Mouse (Mus musculus) cerebellum, postnatal 36 days (tissue): ENCODE results near the gene 1110051M20Rik.
A peak's percentile ranks its signal among the peaks of the same experiment; 100 is the strongest.

Experiments
- DNase-seq, 2 experiments: peaks; one replicate each; pipeline ENCODE4 v3.0.0; 2021 to 2022; ENCODE audit warnings: mixed read lengths in 2 of 2

Gene 1110051M20Rik

GRCm38 (mm10) chr2:91457656-91458251, 13.2 kb upstream of the 1110051M20Rik start:
- DNase-seq = peak in 1 of 2 experiments; percentile 11

GRCm38 (mm10) chr2:91457259-91457655, 12.8 kb upstream of the 1110051M20Rik start, which contains the start of gene Lrp4:
TSS of gene Lrp4 (plus strand) at chr2:91457511.
- peak in 1 of 2 experiments; percentile 30 for DNase-seq

GRCm38 (mm10) chr2:91456491-91457100, 12.1 kb upstream of the 1110051M20Rik start:
- no peak for DNase-seq

- DNase-seq = peak; percentile 22 to 49
These were observed 11.3 kb upstream of the 1110051M20Rik start for GRCm38 (mm10) chr2:91455826-91456225.

GRCm38 (mm10) chr2:91454434-91454833, 9.9 kb upstream of the 1110051M20Rik start:
- no peak for DNase-seq

GRCm38 (mm10) chr2:91453231-91454075, 8.9 kb upstream of the 1110051M20Rik start:
- DNase-seq = no peak

GRCm38 (mm10) chr2:91452658-91453057, 8.2 kb upstream of the 1110051M20Rik start:
- DNase-seq = no peak

- no peak for DNase-seq
These were observed 5.8 kb upstream of the 1110051M20Rik start for GRCm38 (mm10) chr2:91450316-91450715.

- DNase-seq = no peak
These were observed 5.2 kb upstream of the 1110051M20Rik start for GRCm38 (mm10) chr2:91449662-91450061.

- no peak for DNase-seq
These were observed 2.3 kb downstream of the 1110051M20Rik start for GRCm38 (mm10) chr2:91442241-91442640.

GRCm38 (mm10) chr2:91441715-91442114, 2.8 kb downstream of the 1110051M20Rik start:
- DNase-seq = no peak

GRCm38 (mm10) chr2:91440686-91441085, 3.8 kb downstream of the 1110051M20Rik start:
- no peak for DNase-seq

- DNase-seq = no peak
These were observed 4.6 kb downstream of the 1110051M20Rik start for GRCm38 (mm10) chr2:91439876-91440275.

GRCm38 (mm10) chr2:91439271-91439670, 5.2 kb downstream of the 1110051M20Rik start:
- DNase-seq = no peak

- DNase-seq = no peak
These were observed 7.2 kb downstream of the 1110051M20Rik start for GRCm38 (mm10) chr2:91437116-91437815.

GRCm38 (mm10) chr2:91436713-91437112, 7.8 kb downstream of the 1110051M20Rik start:
- no peak for DNase-seq

- peak; percentile 15 to 32 for DNase-seq
These were observed 13.9 kb downstream of the 1110051M20Rik start for GRCm38 (mm10) chr2:91430600-91430919.

GRCm38 (mm10) chr2:91429915-91430599, 14.4 kb downstream of the 1110051M20Rik start:
- peak in 1 of 2 experiments; percentile 10 for DNase-seq

- DNase-seq = no peak
These were observed 15.4 kb downstream of the 1110051M20Rik start for GRCm38 (mm10) chr2:91429146-91429545.

- no peak for DNase-seq
These were observed 18.2 kb downstream of the 1110051M20Rik start for GRCm38 (mm10) chr2:91426321-91426720.

GRCm38 (mm10) chr2:91424061-91424720, 20.3 kb downstream of the 1110051M20Rik start:
- DNase-seq = no peak

GRCm38 (mm10) chr2:91421641-91422040, 22.9 kb downstream of the 1110051M20Rik start:
- DNase-seq = no peak
